ENCODE assay signal across 25 mouse cellular contexts in the genomic region with DNA sequence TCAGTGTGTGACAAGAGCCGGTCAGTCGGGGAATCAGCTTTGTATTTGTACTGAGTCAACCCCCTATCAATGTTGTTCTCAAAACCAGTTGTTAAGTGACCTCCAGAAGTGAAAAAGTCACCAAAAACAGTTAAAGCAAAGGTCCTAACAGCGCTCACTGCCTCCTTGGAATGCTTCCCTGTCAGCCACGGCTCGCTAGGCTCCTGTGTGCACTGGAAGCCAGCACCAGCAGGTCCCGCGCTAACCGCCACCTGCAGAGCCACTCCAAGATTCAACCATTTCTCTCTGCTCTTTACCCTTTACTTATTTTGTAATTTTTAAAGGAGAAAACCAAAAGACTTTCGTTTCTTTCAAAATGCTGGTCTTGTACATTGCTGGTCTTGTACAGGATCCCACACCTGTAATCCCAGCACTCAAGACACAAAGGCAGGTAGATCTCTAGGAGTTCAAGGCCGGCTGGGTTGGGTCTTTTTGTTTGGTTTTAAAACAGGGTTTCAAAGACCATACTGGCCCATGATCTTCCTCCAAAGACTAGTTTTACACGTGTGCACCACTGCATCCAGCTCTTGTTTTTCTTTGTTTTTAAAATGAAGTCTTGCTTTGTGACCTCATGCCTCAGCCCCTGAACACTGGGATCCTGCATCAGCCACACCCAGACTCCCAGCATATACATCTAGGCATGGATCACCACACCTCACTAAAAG.
A peak's percentile ranks its signal among the peaks of the same experiment; 100 is the strongest.
DNase-seq lines count a peak whose midpoint lies in the region; ATAC-seq and TF ChIP-seq lines count a peak whose summit lies in the region.
"Had no signal": no experiment of that assay in that cellular context is flagged by ENCODE, and none has a peak within 500 bp of the region (broad histone marks: within the 10 kb centered on the region; RNA-seq: fewer than 3 reads in every experiment).

No protein-coding gene starts in this region.

- ATAC-seq in hindbrain, embryonic 11.5 days (ENCODE audit: low FRiP score) = no peak
- ATAC-seq in hindbrain, postnatal 0 days = no peak
- ATAC-seq in lung, postnatal 0 days = no peak
- ATAC-seq: forebrain, embryonic 16.5 days; inflammation-experienced regulatory T-cells, adult 6 months; midbrain, embryonic 15.5 days had no signal

- H3K9me3 ChIP-seq in hindbrain, embryonic 11.5 days (ENCODE audit: control insufficient read depth, low read length) = no peaks in the 10 kb centered on the region
- no peaks in the 10 kb centered on the region for H3K9me3 ChIP-seq in hindbrain, postnatal 0 days (ENCODE audit: low read length)
- H3K9me3 ChIP-seq in lung, postnatal 0 days (ENCODE audit: low read length) = no peaks in the 10 kb centered on the region
- H3K9me3 ChIP-seq: limb, embryonic 15.5 days; liver, embryonic 15.5 days; midbrain, embryonic 10.5 days; midbrain, embryonic 15.5 days; neural tube, embryonic 15.5 days had no signal

- H3K4me2 ChIP-seq in hindbrain, embryonic 11.5 days (replicated peaks; ENCODE audit: low read depth, low read length) = no peak overlapping the region
- no peak overlapping the region for H3K4me2 ChIP-seq in hindbrain, postnatal 0 days (ENCODE audit: low read depth, low read length)
- H3K4me2 ChIP-seq in lung, postnatal 0 days (replicated peaks; ENCODE audit: low read depth, low read length) = no peak overlapping the region
- H3K4me2 ChIP-seq: hindbrain, embryonic 14.5 days; limb, embryonic 15.5 days; liver, embryonic 15.5 days; lung, embryonic 14.5 days; midbrain, embryonic 15.5 days; neural tube, embryonic 15.5 days had no signal

- H3K27ac ChIP-seq in hindbrain, embryonic 11.5 days (ENCODE audit: low read depth, low read length) = no peak overlapping the region
- no peak overlapping the region for H3K27ac ChIP-seq in hindbrain, postnatal 0 days
- no peak overlapping the region for H3K27ac ChIP-seq in lung, postnatal 0 days (ENCODE audit: low read length)
- H3K27ac ChIP-seq: hindbrain, embryonic 14.5 days; limb, embryonic 10.5 days; limb, embryonic 15.5 days; liver, embryonic 15.5 days; midbrain, embryonic 15.5 days; neural tube, embryonic 15.5 days had no signal

- no peak overlapping the region for H3K9ac ChIP-seq in hindbrain, embryonic 11.5 days (ENCODE audit: low read depth, low read length)
- no peak overlapping the region for H3K9ac ChIP-seq in hindbrain, postnatal 0 days (replicated peaks; ENCODE audit: low read length)
- no peak overlapping the region for H3K9ac ChIP-seq in lung, postnatal 0 days (replicated peaks; ENCODE audit: low read depth)
- H3K9ac ChIP-seq: hindbrain, embryonic 14.5 days; limb, embryonic 15.5 days; liver, embryonic 15.5 days; lung, embryonic 14.5 days; midbrain, embryonic 15.5 days; neural tube, embryonic 15.5 days had no signal

- no peaks in the 10 kb centered on the region for H3K4me1 ChIP-seq in hindbrain, embryonic 11.5 days (replicated peaks; ENCODE audit: control insufficient read depth, insufficient read depth, low read length)
- H3K4me1 ChIP-seq in hindbrain, postnatal 0 days (ENCODE audit: insufficient read depth, low read length) = no peaks in the 10 kb centered on the region; the same call in 1 of the 2 replicates
- no peaks in the 10 kb centered on the region for H3K4me1 ChIP-seq in lung, postnatal 0 days (ENCODE audit: insufficient read depth, low read depth, low read length)
- H3K4me1 ChIP-seq: limb, embryonic 10.5 days; limb, embryonic 15.5 days; liver, embryonic 15.5 days; midbrain, embryonic 15.5 days had no signal

- TF ChIP-seq CTCF in hindbrain, postnatal 0 days (IDR thresholded peaks at IDR 0.05; ENCODE audit: low read depth) = no peak
- no peak for TF ChIP-seq CTCF in brain, embryonic 14.5 days (IDR thresholded peaks at IDR 0.05; ENCODE audit: borderline replicate concordance, extremely low read depth, insufficient read depth, insufficient read length)
- TF ChIP-seq CTCF in lung, postnatal 0 days (IDR thresholded peaks at IDR 0.05) = no peak

- no peaks in the 10 kb centered on the region for H3K36me3 ChIP-seq in hindbrain, embryonic 11.5 days (ENCODE audit: control insufficient read depth, insufficient read depth, low read length)
- H3K36me3 ChIP-seq in hindbrain, postnatal 0 days (ENCODE audit: insufficient read depth, low read length) = no peaks in the 10 kb centered on the region
- H3K36me3 ChIP-seq in lung, postnatal 0 days (ENCODE audit: insufficient read depth, low read length) = 0 out of 2 replicates have a peak, but pooled peaks cover 4% of the 10 kb centered on the region
- H3K36me3 ChIP-seq: limb, embryonic 10.5 days; liver, embryonic 15.5 days; midbrain, embryonic 15.5 days had no signal

- peak; percentile 6 for DNase-seq in hindbrain, embryonic 11.5 days (ENCODE audit: low spot score)
- DNase-seq in hindbrain, postnatal 0 days (ENCODE audit: low spot score) = no peak
- DNase-seq in ES-CJ7 (ENCODE audit: low read depth, low spot score) = peak; percentile 53
- DNase-seq in brain, embryonic 14.5 days (ENCODE audit: low read depth) = peak; percentile 33
- DNase-seq in kidney, postnatal 14 days = peak; percentile 23
- DNase-seq in lung, postnatal 0 days (ENCODE audit: low spot score) = no peak
- DNase-seq in T-cell, adult 2 months (ENCODE audit: low spot score) = no peak
- DNase-seq: adrenal gland, postnatal 10 days; cerebellum, adult 11 months; cerebellum, adult 9-10 months; heart, postnatal 14 days; layer of hippocampus, postnatal 36 days; lung, embryonic 14.5 days; right cerebral cortex, postnatal 14 days; thymus, postnatal 4 days had no signal

- H3K27me3 ChIP-seq in hindbrain, embryonic 11.5 days (ENCODE audit: control insufficient read depth, insufficient read depth, low read length) = no peaks in the 10 kb centered on the region
- H3K27me3 ChIP-seq in hindbrain, postnatal 0 days (ENCODE audit: insufficient read depth, low read length) = no peaks in the 10 kb centered on the region
- H3K27me3 ChIP-seq in lung, postnatal 0 days (replicated peaks; ENCODE audit: insufficient read depth, low read length) = no peaks in the 10 kb centered on the region
- H3K27me3 ChIP-seq: limb, embryonic 15.5 days; liver, embryonic 15.5 days; midbrain, embryonic 15.5 days; neural tube, embryonic 15.5 days had no signal

- no peak for TF ChIP-seq POLR2A in brain, embryonic 14.5 days (IDR thresholded peaks at IDR 0.05; ENCODE audit: borderline replicate concordance, extremely low read depth, insufficient read depth, insufficient read length, poor library complexity, severe bottlenecking)

- 75% methylated on average over 11 of the region's 11 CpGs for WGBS in hindbrain, embryonic 11.5 days
- WGBS in hindbrain, postnatal 0 days = 72% methylated on average over 11 of the region's 11 CpGs
- WGBS in lung, postnatal 0 days = 62% methylated on average over 11 of the region's 11 CpGs

- no peak overlapping the region for H3K4me3 ChIP-seq in hindbrain, embryonic 11.5 days (ENCODE audit: low read depth, low read length)
- H3K4me3 ChIP-seq in hindbrain, postnatal 0 days (ENCODE audit: low read length) = no peak overlapping the region
- H3K4me3 ChIP-seq in lung, postnatal 0 days (ENCODE audit: low read depth, low read length) = no peak overlapping the region
- H3K4me3 ChIP-seq: erythroblast, embryonic 14.5 days; limb, embryonic 10.5 days; limb, embryonic 15.5 days; liver, embryonic 15.5 days; midbrain, embryonic 10.5 days; midbrain, embryonic 15.5 days; neural tube, embryonic 15.5 days had no signal

- TF ChIP-seq EP300 in lung, postnatal 0 days (IDR thresholded peaks at IDR 0.05) = no peak

Comparison
In these comparisons a context has a peak if more than half of its experiments do, and no peak if none do; other contexts are left out.
1. DNase-seq: peak in hindbrain, embryonic 11.5 days (single experiment), ES-CJ7 (single experiment), brain, embryonic 14.5 days (single experiment) and kidney, postnatal 14 days (single experiment); none in hindbrain, postnatal 0 days (single experiment), lung, postnatal 0 days (single experiment) and T-cell, adult 2 months (single experiment).